Mouse (Mus musculus) gastrocnemius, adult 2 months (tissue): ENCODE measurements around the gene Ppp1r14b. TPM values are rescaled to one million over a fixed set of nuclear protein-coding genes. Genes with fewer than 3 reads are reported as not detected.
A peak's percentile ranks its signal among the peaks of the same experiment; 100 is the strongest.

Experiments
- DNase-seq: peaks from one replicate; pipeline ENCODE4 v3.0.0; 2022
- H3K27ac ChIP-seq: fragments of 200-600 bp; 2 replicates; pipeline ENCODE4 v1.8.1; 2022; ENCODE audit warnings: mild to moderate bottlenecking
- H3K4me3 ChIP-seq: fragments of 200-600 bp; 2 replicates; pipeline ENCODE4 v1.8.1; 2022; ENCODE audit warnings: mild to moderate bottlenecking, moderate library complexity
- CTCF ChIP-seq: fragments of 200-600 bp; IDR thresholded peaks from 2 replicates; pipeline ENCODE4 v1.8.1; 2022; ENCODE audit warnings: antibody characterized with exemption, mild to moderate bottlenecking, moderate library complexity
- intact Hi-C: fragments of 180-260 bp; cut with DNase I; formaldehyde crosslinking; loops from one replicate; pipeline ENCODE4 v1.15.1; 2025
- total RNA-seq, 2 experiments: library from RNA; stranded (reverse); gene quantifications; 2 replicates each; pipeline ENCODE4 v1.2.3; 2021

The Ppp1r14b gene
- total RNA-seq, 2 experiments from 2014 or later, result 121 to 127 TPM

DNA sequence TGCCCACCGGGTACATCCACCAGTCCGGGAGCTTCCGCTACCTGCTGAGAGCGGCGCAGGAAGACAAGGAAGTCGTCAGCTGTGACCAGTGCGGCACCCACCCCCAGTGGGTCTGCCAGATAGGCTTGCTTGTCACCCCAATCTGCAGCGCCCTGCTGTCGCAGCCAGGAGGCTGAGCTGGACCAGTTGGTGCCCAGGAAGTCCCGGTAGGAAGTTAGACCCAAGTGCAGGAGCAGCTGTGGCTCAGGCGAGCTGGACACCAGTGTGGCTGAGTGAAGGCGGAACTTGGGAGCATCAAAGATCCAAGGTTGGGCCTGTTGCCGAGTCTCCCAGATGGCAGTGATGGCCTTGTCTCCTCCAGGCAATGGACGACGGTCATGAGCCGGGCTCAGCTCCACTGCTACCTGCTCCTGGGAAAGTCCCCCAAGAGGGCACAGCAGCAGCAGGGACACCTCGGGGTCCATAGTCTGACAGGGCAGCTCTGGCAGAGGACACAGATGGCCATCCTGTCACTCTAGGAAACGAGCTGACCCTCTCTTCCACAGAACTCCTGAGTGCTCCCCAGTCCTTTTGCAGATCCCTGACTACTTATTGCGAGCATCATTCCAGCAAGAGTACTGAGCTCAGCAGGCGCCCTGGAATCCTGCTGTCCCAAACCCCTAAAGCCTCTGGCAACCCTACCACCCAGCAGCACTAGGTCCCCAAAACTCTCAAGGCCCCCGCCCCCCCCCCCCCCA is 20.7 kb downstream of the Ppp1r14b start:
- Histone ChIP-seq H3K4me3 (peak overlapping the region; percentile 88), H3K27ac (peak overlapping the region; percentile 96)
- intact Hi-C loops, result no loop called here
- peak; percentile 53 for DNase-seq
- TF ChIP-seq CTCF, result no peak

DNA sequence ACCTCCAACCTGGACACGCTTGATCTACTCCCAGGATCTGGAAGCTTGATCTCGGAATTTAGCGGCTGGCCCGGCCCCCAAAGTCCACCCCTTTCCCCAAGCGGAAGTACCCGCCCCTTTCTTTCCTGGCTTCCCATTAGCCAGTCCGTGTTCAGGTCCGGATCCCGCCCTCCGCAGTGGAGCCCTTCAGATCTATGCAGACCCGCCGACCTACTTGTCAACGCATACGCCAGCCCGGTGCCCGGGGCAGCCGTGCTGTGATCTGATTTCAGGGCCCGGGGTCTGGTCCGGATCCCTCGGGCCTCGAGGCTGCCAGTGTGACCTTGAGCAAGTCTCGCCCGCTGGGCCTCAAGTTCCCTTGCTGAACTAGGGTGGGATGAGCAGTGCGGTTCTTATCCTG is 21.2 kb downstream of the Ppp1r14b start, which contains the start of the genes Nudt22 and Trpt1:
Nudt22 (minus strand) TSS at position 112 of the 400 bp plus-strand sequence.
Trpt1 (plus strand) TSS at position 126 of the 400 bp plus-strand sequence.
- intact Hi-C loops, result loop anchor here (2.0 kb wide), 1 partner anchor 43 kb away; the partner anchor contains the start of gene Stip1
- peak; percentile 95 for DNase-seq
- TF ChIP-seq CTCF, result no peak
- Histone ChIP-seq H3K27ac (peak within 1 kb of the TSS; percentile 96), H3K4me3 (peak within 1 kb of the TSS; percentile 88)

DNA sequence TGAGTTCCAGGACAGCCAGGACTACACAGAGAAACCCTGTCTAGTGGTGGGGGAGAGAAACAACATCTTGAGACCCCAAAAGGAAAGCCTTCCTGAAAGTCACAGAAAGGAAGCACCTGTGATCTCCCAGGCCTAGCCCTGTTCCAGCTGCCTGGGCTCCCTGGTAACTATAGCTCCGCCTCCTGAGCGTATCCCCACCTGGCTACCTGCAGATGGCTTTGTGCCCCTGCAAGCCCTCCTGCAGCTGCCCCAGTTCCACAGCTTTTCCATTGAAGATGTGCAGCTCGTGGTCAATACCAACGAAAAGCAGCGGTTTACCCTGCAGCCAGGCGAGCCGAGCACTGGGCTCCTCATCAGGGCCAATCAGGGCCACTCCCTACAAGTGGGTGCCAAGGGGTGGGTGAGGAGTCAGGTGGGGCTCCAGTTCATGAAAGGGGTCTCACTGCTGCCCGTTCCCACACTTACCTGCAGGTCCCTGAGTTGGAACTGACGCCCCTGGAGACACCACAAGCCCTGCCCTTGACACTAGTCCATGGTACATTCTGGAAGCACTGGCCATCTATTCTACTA is 23.0 kb downstream of the Ppp1r14b start:
- Histone ChIP-seq H3K27ac (no peak overlapping the region), H3K4me3 (no peak overlapping the region)
- no peak for DNase-seq
- no peak for TF ChIP-seq CTCF
- intact Hi-C loops, result loop anchor here (2.0 kb wide), 1 partner anchor 41 kb away; the partner anchor contains the start of gene Stip1

DNA sequence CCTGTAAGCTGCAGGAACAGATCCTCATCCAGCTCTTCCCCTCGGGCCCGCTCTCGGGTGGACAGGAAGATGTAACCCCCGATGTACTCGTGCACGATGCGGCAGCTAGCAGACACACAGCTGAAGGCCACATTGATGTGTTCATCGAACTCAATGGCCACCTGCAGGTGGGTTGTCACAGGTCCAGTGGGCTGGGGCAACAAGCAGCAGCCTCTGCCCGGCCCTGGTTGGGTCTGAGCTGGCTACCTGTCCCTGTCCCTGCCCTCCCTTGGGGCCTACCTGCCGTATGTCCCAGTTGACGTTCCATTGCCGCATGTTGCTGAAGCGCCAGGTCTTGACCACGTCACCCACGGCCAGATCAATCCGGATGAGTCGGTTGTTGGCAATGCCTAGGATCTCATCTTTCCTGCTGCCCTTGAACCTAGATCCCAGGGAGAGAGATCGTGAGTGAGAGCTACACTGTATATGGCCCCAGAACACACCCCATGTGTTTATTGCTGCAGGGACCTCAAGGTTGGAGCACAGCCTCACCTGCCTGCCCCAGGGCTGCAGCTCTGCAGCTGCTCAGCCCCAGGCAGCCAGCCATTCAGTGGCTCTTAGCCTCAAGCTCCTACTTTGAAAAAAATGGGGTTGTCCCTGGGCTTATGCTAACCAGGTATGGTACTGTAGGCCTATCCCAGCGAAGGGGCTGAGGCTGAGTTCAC is 24.7 kb downstream of the Ppp1r14b start:
- Histone ChIP-seq H3K27ac (no peak overlapping the region), H3K4me3 (no peak overlapping the region)
- no peak for DNase-seq
- intact Hi-C loops, result no loop called here
- no peak for TF ChIP-seq CTCF

DNA sequence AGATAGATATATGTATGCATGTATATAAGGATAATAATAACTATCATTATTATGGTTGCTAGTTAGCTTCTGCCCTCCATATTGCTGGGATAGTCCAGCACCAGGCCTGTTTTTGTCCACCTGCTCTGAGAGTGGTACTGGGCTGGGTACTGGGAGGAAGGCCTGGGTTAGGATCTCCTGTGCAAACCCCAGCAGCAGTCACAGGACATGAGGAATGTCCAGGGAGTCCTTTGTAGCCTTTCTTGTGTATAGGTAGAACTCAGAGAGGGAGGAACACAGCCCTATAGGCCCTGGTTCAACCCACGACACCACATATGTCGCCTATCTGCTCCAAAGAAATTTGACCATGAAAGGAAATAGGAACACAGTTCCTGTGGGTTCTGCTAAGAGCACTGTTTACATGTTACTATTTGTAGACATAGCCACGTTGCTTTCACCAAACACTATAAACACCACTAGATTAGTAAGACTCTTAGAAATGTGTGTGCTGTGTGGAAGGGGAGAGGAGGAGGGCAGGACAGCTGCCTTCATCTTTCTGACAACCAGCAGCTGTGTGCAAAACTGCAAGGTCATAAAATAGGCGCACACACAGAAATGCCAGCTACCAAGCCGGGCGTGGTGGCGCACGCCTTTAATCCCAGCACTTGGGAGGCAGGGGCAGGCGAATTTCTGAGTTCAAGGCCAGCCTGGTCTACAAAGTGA is 32.3 kb downstream of the Ppp1r14b start:
- TF ChIP-seq CTCF, result no peak
- intact Hi-C loops, result no loop called here
- no peak overlapping the region for H3K4me3 ChIP-seq
- H3K27ac ChIP-seq, result no peak overlapping the region
- no peak for DNase-seq

DNA sequence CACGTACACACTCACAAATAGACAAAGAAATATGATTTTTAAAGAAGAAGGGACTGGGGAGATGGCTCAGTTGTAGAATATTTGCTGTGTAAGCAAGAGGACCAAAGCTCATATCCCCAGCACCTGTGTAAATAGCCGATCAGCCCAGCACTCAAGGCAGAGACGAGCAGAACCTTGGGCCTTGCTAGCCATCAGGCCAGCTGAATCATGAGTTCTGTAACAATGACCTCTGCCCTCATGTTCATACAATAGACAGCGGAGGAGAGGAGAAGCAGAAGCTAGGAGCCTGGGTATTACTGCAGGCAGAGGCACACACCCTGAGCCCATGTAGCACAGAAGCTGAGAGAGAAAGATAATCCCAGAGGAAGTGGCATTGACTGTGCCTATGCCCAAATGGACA is 37.7 kb downstream of the Ppp1r14b start:
- intact Hi-C loops, result no loop called here
- H3K4me3 ChIP-seq, result no peak overlapping the region
- DNase-seq, result no peak
- TF ChIP-seq CTCF, result no peak
- no peak overlapping the region for H3K27ac ChIP-seq

DNA sequence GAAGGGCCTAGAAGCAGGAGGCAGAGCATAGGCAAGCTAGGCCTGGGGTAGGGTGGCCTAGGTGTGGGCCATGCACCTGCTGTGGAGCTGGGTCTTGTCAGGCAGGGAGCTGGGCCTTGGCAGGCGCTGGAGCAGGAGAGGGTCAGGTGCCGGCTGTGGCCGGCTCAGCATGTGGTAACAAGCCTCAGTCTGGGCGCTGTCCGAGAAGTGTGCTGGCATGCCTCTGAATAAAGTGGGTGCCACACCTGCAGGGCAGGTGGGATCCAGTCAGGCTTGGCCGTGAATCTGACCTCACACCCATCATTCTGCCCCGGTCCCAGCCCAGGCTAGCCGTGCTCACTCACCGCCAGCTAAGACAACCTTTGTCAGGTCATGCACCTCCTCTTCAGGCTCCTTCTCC is 39.2 kb downstream of the Ppp1r14b start:
- DNase-seq, result no peak
- TF ChIP-seq CTCF, result no peak
- H3K4me3 ChIP-seq, result no peak overlapping the region
- intact Hi-C loops, result no loop called here
- no peak overlapping the region for H3K27ac ChIP-seq

DNA sequence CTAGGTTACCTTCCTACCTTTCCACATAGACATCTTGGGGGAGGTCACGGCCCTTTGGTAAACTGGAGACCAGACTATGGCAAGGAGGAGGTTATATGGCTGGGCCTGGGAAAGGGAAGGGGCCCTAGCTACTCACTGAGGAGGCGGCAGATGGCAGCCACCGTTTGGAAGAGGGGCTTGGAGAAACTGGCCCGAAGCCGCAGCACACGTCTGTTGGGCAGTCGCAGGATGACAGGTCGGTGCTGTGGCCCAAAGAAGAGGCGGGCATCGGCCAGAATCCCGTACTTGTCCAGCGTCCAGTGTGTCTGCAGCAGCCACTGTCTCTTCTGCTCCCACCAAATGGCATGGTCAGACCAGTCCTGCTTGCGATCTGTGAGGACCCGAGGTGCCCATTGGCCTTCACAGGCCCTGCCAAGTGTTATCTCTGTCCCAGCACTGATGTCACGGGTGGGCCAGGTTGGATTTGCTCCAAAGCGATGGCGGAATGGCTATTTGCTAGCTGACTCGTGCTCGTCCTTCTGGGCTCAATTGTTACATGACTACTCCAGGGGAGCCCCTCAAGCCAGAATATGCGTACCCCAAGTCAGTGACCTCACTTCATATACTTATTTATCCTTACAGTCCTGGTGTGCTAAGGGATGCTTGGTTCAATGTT is 39.8 kb downstream of the Ppp1r14b start:
- no peak overlapping the region for H3K4me3 ChIP-seq
- intact Hi-C loops, result no loop called here
- no peak for TF ChIP-seq CTCF
- H3K27ac ChIP-seq, result no peak overlapping the region
- DNase-seq, result no peak

DNA sequence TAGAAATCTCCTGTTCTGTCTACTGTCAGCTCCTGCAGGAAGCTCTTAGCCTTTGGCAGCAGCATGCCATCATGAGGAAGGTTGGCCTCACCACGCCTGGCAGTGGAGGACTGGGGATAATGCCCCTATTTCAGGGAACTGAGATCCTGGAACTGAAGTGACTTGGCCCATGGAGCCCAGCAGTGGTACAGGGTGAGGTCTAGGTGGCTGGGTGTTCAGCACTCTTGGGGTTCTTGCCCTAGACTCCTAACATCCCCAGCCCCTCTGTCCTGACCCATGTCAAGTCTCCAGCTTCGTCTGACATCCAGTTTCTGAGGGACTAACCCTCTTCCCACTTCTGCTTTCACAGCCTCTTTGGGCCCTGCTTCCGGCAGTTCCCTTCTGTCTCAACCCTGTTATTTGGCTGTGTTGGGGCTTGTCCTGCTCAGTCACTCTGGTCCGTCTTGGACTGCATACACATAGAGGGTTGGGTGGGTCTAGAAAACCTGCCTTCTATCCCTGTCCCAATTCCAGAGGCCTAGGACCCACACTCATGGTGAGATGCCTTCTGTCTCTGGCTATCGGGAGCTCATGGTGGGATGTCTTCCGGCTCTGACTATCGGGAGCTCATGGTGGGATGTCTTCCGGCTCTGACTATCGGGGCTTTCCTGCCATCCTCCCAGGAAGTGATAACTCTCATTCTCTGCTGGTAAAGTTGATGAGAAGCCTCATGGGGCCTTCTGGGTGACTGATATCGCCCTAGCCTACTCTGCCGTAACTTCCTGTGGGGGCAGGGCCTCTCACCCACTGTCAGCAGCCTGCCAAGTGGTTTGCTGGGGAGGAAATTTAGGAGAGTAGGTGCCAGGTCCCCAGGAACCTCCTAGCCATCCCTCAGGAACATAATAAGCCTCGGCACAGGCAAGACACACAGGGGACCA is 43.0 kb downstream of the Ppp1r14b start:
- Histone ChIP-seq H3K27ac (0 out of 2 replicates have a peak overlapping the region, but pooled peaks have one; percentile 4), H3K4me3 (peak overlapping the region; percentile 51)
- no peak for DNase-seq
- intact Hi-C loops, result no loop called here
- TF ChIP-seq CTCF, result no peak

DNA sequence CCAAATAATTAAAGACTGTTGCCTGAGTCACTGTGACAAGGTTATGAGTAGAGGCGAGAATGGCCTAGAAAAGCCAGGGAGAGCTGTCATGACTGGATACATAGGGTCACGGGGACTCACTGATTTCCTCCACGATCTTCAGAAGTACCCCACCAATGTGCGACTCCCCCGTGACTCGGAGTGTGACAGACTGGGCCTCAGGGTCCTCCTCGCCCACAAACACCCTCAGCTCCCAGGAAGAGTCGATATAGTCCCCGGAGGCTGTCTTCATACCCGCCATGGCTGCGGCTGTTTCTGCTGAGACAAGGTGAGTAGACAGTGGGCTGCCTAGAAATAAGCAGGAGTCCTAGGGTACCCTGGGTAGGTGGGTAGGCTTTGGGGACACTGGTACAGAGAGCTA is 43.8 kb downstream of the Ppp1r14b start:
- no peak for DNase-seq
- Histone ChIP-seq H3K4me3 (peak overlapping the region; percentile 51), H3K27ac (peak overlapping the region; percentile 59; the same call in 1 of the 2 replicates)
- intact Hi-C loops, result no loop called here
- TF ChIP-seq CTCF, result no peak

DNA sequence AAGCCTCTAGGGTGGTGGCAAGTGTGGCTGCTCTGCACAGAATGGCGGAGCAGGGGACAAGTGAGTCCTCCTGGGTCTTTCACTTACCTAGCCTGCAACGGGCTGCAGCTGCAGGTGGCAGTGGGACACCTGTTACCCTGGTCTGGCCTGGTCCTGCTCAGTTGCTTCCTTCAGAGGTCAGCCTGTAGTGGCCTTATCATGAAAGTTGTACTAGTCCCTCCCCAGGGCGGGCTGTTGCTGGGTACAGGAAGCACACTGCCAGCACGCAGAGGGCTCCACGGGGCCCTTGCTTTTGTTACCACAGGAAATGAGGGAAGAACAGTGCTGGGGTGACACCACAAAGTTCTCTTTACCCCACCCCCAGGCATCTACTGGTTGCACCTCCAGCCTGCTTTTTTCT is 44.4 kb downstream of the Ppp1r14b start, which contains the start of gene Fermt3:
Fermt3 (minus strand) TSS at position 279 of the 400 bp plus-strand sequence.
- TF ChIP-seq CTCF, result no peak
- Histone ChIP-seq H3K4me3 (peak within 1 kb of the TSS; percentile 51), H3K27ac (peak within 1 kb of the TSS; percentile 59)
- intact Hi-C loops, result no loop called here
- peak; percentile 40 for DNase-seq
